Mouse (Mus musculus) liver, embryonic 13.5 days (tissue): ENCODE data around the gene Kcnh8. TPM values are rescaled to one million over a fixed set of nuclear protein-coding genes. Genes with fewer than 3 reads are reported as not detected.

Source experiments
- ATAC-seq: fragments of 200-750 bp; cut with Nextera tagmentation; 2 replicates; pipeline ENCODE4 v1.8.0; 2017; ENCODE audit warnings: low read depth, mild to moderate bottlenecking, moderate number of reproducible peaks, moderate library complexity
- DNase-seq: peaks from one replicate; pipeline ENCODE4 v3.0.0; 2022
- H3K27ac ChIP-seq: fragments of 300-500 bp; sonication (generic); 2 replicates; pipeline ENCODE4 v1.5.1; 2015; ENCODE audit warnings: moderate library complexity, mild to moderate bottlenecking, inconsistent platforms
- H3K27me3 ChIP-seq: fragments of 300-500 bp; sonication (generic); 2 replicates; pipeline ENCODE4 v1.6.1; 2015; ENCODE audit warnings: mild to moderate bottlenecking, inconsistent platforms
- H3K36me3 ChIP-seq: fragments of 300-500 bp; sonication (generic); 2 replicates; pipeline ENCODE4 v1.6.1; 2015; ENCODE audit warnings: mild to moderate bottlenecking, inconsistent platforms
- H3K4me1 ChIP-seq: fragments of 300-500 bp; sonication (generic); replicated peaks from 2 replicates; pipeline ENCODE4 v1.6.1; 2015; ENCODE audit warnings: inconsistent platforms
- H3K4me2 ChIP-seq: fragments of 300-500 bp; sonication (generic); 2 replicates; pipeline ENCODE4 v1.6.1; 2015; ENCODE audit warnings: inconsistent platforms, mild to moderate bottlenecking, moderate library complexity
- H3K4me3 ChIP-seq: fragments of 300-500 bp; sonication (generic); replicated peaks from 2 replicates; pipeline ENCODE4 v1.5.1; 2015; ENCODE audit warnings: mild to moderate bottlenecking, inconsistent platforms
- H3K9ac ChIP-seq: fragments of 300-500 bp; sonication (generic); 2 replicates; pipeline ENCODE4 v1.6.1; 2015; ENCODE audit warnings: mild to moderate bottlenecking, inconsistent platforms
- H3K9me3 ChIP-seq: fragments of 300-500 bp; sonication (generic); replicated peaks from 2 replicates; pipeline ENCODE4 v1.6.1; 2016; ENCODE audit warnings: inconsistent platforms
- WGBS: fragments of 180-500 bp; shearing (Covaris S2); methylation state at CpG from one replicate; pipeline ENCODE4 v1.1.7; 2015; ENCODE audit not compliant: insufficient replicate concordance; 5-methylcytosine and 5-hydroxymethylcytosine counted together
- polyA plus RNA-seq: library from polyadenylated mRNA; unstranded; fragments of >200 nt; fragmentation: Nextera tagmentation; extraction: Ambion mirVana; gene quantifications from 2 replicates; pipeline ENCODE4 v1.2.1, GENCODE M21; 2015

Kcnh8 gene
- polyA plus RNA-seq, 1 experiment from 2014 or later = not detected

DNA sequence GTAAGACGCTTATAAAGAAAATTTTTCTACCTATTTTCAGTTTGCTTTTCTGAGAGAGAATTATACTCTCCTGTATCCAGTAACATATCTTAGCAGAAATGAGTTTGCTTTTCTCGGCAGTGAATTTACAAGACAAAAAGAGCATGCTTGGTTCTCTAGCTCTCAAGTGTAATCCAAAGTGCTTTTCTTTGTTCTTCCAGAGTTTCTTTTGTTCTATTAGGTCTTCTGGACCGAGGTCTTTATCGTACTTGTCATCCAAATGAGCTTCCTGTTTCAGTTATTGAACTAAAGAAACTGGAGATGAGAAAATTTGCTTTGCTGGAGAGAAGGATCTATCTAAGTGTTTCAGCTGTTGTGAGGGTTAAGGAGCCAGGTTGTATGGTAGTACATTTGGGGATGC lies 8.9 kb downstream of the Kcnh8 start:
- Histone ChIP-seq H3K27me3 (no peaks in the 10 kb centered on the region), H3K36me3 (no peaks in the 10 kb centered on the region), H3K4me2 (no peak overlapping the region), H3K4me1 (no peaks in the 10 kb centered on the region), H3K9ac (no peak overlapping the region), H3K9me3 (no peaks in the 10 kb centered on the region), H3K4me3 (no peak overlapping the region), H3K27ac (no peak overlapping the region)
- WGBS = 49% methylated on average over 4 of the region's 4 CpGs
- ATAC-seq (no peak), DNase-seq (no peak)

GRCm38 (mm10) chr17:52649186-52649585 lies 46.7 kb downstream of the Kcnh8 start:
- H3K27me3 ChIP-seq = no peaks in the 10 kb centered on the region
- H3K36me3 ChIP-seq = no peaks in the 10 kb centered on the region
- no peak overlapping the region for H3K9ac ChIP-seq
- no peaks in the 10 kb centered on the region for H3K4me1 ChIP-seq
- DNase-seq (no peak), ATAC-seq (no peak)
- no peaks in the 10 kb centered on the region for H3K9me3 ChIP-seq
- no peak overlapping the region for H3K27ac ChIP-seq
- no peak overlapping the region for H3K4me2 ChIP-seq
- no peak overlapping the region for H3K4me3 ChIP-seq

DNA sequence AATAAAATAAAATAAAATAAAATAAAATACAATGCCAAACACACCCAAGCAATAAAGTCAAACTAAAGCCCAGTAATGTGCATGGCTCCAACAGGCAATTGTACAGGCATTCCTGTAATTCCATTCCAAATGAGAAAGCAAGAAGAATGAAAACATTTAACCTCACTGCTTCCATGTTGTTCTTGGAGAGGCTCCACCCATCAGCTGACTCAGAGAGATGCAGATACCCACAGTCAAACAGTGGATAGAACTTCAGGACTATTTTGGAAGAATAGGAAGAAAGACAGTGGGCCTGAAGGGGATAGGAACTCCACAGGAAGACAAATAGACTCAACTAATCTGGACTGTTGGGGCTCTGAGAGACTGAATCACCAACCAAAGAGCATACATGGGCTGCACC lies 89.5 kb downstream of the Kcnh8 start:
- Histone ChIP-seq H3K4me1 (no peaks in the 10 kb centered on the region), H3K4me3 (no peak overlapping the region), H3K27ac (no peak overlapping the region), H3K36me3 (no peaks in the 10 kb centered on the region), H3K4me2 (no peak overlapping the region), H3K27me3 (no peaks in the 10 kb centered on the region), H3K9ac (no peak overlapping the region), H3K9me3 (no peaks in the 10 kb centered on the region)
- ATAC-seq (no peak), DNase-seq (no peak)

- ATAC-seq = no peak
- Histone ChIP-seq H3K9ac (no peak overlapping the region), H3K27ac (no peak overlapping the region), H3K27me3 (no peaks in the 10 kb centered on the region), H3K36me3 (no peaks in the 10 kb centered on the region), H3K4me1 (no peaks in the 10 kb centered on the region), H3K9me3 (no peaks in the 10 kb centered on the region; the same call in 1 of the 2 replicates), H3K4me2 (no peak overlapping the region), H3K4me3 (no peak overlapping the region)
- WGBS = 60% methylated on average over 3 of the region's 3 CpGs
- DNase-seq = no peak
Observed at GRCm38 (mm10) chr17:52701944-52702343, 99.4 kb downstream of the Kcnh8 start.

DNA sequence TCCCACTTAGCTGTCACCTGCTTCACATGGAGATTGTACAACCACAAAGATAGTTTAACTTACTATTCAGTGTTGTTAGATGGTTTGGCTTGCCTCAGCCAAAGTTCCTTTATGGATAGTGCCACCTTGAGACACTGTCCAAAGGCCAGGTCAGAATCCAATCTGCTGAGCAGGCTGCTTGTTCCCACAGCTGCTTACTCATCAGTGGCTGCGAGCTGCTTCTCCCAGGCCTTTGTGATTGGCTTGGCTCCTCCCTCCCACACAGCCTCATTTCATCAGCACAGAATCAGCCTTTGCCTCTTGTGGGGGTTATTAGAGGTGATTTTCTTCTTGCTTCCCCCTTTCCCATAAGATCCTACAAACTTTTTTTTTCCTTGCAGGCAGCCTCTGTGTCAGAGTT lies 109.8 kb downstream of the Kcnh8 start:
- Histone ChIP-seq H3K36me3 (no peaks in the 10 kb centered on the region), H3K4me2 (no peak overlapping the region), H3K9ac (no peak overlapping the region), H3K9me3 (no peaks in the 10 kb centered on the region), H3K4me1 (no peaks in the 10 kb centered on the region), H3K27me3 (no peaks in the 10 kb centered on the region), H3K27ac (no peak overlapping the region), H3K4me3 (no peak overlapping the region)
- ATAC-seq (no peak), DNase-seq (no peak)
- 26% methylated on average over 1 of the region's 1 CpGs for WGBS

GRCm38 (mm10) chr17:52722214-52722613 lies 119.7 kb downstream of the Kcnh8 start:
- H3K36me3 ChIP-seq = no peaks in the 10 kb centered on the region
- DNase-seq = no peak
- H3K4me2 ChIP-seq = no peak overlapping the region
- H3K4me3 ChIP-seq = no peak overlapping the region
- no peak overlapping the region for H3K9ac ChIP-seq
- 57% methylated on average over 3 of the region's 3 CpGs for WGBS
- no peaks in the 10 kb centered on the region for H3K4me1 ChIP-seq
- no peak for ATAC-seq
- H3K27ac ChIP-seq = no peak overlapping the region
- no peaks in the 10 kb centered on the region for H3K9me3 ChIP-seq
- no peaks in the 10 kb centered on the region for H3K27me3 ChIP-seq

- Histone ChIP-seq H3K4me2 (no peak overlapping the region), H3K9me3 (no peaks in the 10 kb centered on the region), H3K27ac (no peak overlapping the region), H3K27me3 (no peaks in the 10 kb centered on the region), H3K4me3 (no peak overlapping the region), H3K9ac (no peak overlapping the region), H3K36me3 (no peaks in the 10 kb centered on the region), H3K4me1 (no peaks in the 10 kb centered on the region)
- 50% methylated on average over 2 of the region's 2 CpGs for WGBS
- ATAC-seq (no peak), DNase-seq (no peak)
Observed at GRCm38 (mm10) chr17:52728806-52729205, 126.3 kb downstream of the Kcnh8 start.

DNA sequence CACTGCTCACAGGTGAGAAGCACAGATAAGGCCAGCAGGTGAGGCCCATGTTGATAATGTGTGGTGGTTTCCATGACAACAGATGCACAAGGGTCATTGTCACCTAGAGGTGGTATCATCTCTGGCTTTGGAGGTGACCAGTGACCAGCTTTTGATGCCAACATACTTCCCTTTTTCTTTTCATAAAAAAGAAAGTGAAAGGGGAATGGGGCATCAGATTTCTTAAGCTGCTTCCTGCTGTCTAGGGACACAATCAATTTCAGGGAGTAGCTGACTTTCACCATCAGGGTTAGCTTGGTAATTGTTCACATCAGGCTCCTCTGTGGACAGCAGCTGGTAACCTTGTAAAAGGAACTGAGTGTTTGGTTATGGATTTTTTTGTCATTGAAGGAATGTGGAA lies 135.9 kb downstream of the Kcnh8 start:
- Histone ChIP-seq H3K4me3 (no peak overlapping the region), H3K4me2 (no peak overlapping the region), H3K36me3 (no peaks in the 10 kb centered on the region), H3K9ac (no peak overlapping the region), H3K9me3 (peaks cover 6% of the 10 kb centered on the region; the same call in 1 of the 2 replicates), H3K27me3 (no peaks in the 10 kb centered on the region), H3K4me1 (no peaks in the 10 kb centered on the region), H3K27ac (no peak overlapping the region)
- ATAC-seq = no peak
- no peak for DNase-seq

- Histone ChIP-seq H3K36me3 (no peaks in the 10 kb centered on the region), H3K27me3 (no peaks in the 10 kb centered on the region), H3K9me3 (no peaks in the 10 kb centered on the region), H3K4me1 (no peaks in the 10 kb centered on the region), H3K4me3 (no peak overlapping the region), H3K9ac (no peak overlapping the region), H3K27ac (no peak overlapping the region), H3K4me2 (no peak overlapping the region)
- ATAC-seq (no peak), DNase-seq (no peak)
- WGBS = 53% methylated on average over 3 of the region's 3 CpGs
Observed at GRCm38 (mm10) chr17:52788151-52788550, 185.6 kb downstream of the Kcnh8 start.

DNA sequence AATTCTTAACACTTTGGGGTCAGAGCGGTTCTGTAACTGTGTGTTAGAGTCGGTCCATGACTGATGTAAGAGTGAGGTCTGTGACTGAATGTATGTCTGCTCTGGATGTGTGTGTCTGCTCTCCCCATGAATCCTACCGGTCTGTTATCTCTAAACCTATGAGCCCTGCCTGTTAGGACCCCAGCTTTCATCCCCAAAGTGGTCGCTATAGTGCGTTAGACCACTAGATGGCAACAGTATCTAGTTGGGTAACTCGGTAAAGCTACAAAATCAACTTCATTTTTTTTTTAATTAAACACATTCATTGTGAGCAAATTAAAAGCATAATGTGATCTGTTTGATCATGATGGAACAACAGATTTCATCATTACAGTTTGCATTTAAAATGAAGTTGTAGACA lies 202.0 kb downstream of the Kcnh8 start:
- H3K4me1 ChIP-seq = no peaks in the 10 kb centered on the region
- H3K9me3 ChIP-seq = no peaks in the 10 kb centered on the region
- 54% methylated on average over 6 of the region's 6 CpGs for WGBS
- DNase-seq (no peak), ATAC-seq (no peak)
- H3K36me3 ChIP-seq = no peaks in the 10 kb centered on the region
- no peaks in the 10 kb centered on the region for H3K27me3 ChIP-seq
- H3K4me3 ChIP-seq = no peak overlapping the region
- no peak overlapping the region for H3K27ac ChIP-seq
- H3K9ac ChIP-seq = no peak overlapping the region
- no peak overlapping the region for H3K4me2 ChIP-seq

DNA sequence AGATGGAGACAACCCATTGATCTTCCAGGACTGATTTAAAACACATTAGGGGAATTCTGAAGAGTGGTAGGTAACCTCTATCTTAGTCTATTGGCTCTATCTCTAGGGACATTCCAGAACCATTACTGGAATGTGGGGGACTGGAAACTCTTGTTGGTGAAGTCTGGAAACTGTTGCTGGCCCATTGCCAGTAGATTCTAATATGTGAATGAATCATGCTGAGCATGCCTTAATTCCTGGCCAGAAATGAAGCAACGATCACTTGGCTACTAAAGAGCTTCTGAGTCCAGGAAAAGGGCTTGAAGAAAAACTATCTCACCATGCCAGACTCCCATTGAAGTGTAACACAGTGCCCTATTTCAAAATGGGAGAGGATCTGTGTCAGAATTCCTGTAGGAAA lies 208.3 kb downstream of the Kcnh8 start:
- no peak for ATAC-seq
- Histone ChIP-seq H3K4me1 (no peaks in the 10 kb centered on the region), H3K4me3 (no peak overlapping the region), H3K9me3 (no peaks in the 10 kb centered on the region), H3K27ac (no peak overlapping the region), H3K9ac (no peak overlapping the region), H3K36me3 (no peaks in the 10 kb centered on the region), H3K27me3 (no peaks in the 10 kb centered on the region), H3K4me2 (no peak overlapping the region)
- WGBS = 67% methylated on average over 1 of the region's 1 CpGs
- DNase-seq = no peak

DNA sequence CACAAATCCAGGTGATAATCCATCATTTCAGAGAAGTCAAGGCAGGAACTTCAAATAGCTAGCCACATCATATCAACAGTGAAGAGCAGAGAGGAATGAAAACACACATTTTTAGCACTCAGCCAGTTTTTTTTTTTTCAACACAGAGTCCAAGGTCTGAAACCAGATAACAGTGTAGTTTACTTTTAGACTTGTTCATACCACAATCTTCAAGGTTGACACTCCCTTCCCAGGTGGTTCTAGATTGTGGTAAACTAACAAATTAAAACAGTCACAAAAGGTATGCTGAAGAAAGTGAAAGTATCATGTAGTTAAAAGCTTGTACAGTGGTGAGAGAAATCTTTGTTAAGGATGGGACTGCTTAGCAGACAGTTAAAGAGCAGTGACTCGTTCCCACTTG lies 216.5 kb downstream of the Kcnh8 start:
- ATAC-seq (no peak), DNase-seq (no peak)
- H3K4me1 ChIP-seq = no peaks in the 10 kb centered on the region
- WGBS = 41% methylated on average over 1 of the region's 1 CpGs
- H3K27ac ChIP-seq = no peak overlapping the region
- no peaks in the 10 kb centered on the region for H3K27me3 ChIP-seq
- no peaks in the 10 kb centered on the region for H3K9me3 ChIP-seq
- H3K9ac ChIP-seq = no peak overlapping the region
- H3K36me3 ChIP-seq = no peaks in the 10 kb centered on the region
- no peak overlapping the region for H3K4me2 ChIP-seq
- H3K4me3 ChIP-seq = no peak overlapping the region

DNA sequence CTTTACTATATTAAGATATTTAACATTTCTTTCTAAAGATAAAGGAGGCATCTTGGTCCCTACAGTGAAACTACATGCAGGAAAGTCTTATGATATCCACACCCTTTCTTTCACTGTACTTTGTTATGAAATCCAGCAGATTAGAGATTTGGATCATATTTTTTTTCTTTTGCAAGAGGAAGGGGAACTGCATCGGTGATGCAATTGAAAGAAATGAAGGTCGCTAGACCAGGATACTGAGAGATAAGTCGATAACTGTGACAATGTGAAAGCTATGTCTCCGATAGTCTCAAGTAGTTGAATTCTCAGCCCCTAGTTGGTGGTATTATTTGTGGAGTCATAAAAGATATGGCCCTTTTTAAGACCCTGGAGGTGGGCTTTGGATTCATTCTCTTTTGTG lies 227.2 kb downstream of the Kcnh8 start:
- H3K36me3 ChIP-seq = no peaks in the 10 kb centered on the region
- no peaks in the 10 kb centered on the region for H3K4me1 ChIP-seq
- no peak overlapping the region for H3K4me3 ChIP-seq
- no peak for ATAC-seq
- no peak for DNase-seq
- no peak overlapping the region for H3K4me2 ChIP-seq
- H3K27me3 ChIP-seq = no peaks in the 10 kb centered on the region
- 67% methylated on average over 4 of the region's 4 CpGs for WGBS
- H3K9ac ChIP-seq = no peak overlapping the region
- no peaks in the 10 kb centered on the region for H3K9me3 ChIP-seq
- no peak overlapping the region for H3K27ac ChIP-seq
